Mouse (Mus musculus): ENCODE measurements around the gene Ttc30a1. TPM values are rescaled to one million over a fixed set of nuclear protein-coding genes. Genes with fewer than 3 reads are reported as not detected.
"Not testable (repeated sequence)": the region's sequence is repeated elsewhere in the genome, so short reads cannot be mapped to it uniquely, and the experiment has no call there.

Gene Ttc30a1
- polyA plus RNA-seq, 2 experiments, result 1.0 to 1.4 TPM

DNA sequence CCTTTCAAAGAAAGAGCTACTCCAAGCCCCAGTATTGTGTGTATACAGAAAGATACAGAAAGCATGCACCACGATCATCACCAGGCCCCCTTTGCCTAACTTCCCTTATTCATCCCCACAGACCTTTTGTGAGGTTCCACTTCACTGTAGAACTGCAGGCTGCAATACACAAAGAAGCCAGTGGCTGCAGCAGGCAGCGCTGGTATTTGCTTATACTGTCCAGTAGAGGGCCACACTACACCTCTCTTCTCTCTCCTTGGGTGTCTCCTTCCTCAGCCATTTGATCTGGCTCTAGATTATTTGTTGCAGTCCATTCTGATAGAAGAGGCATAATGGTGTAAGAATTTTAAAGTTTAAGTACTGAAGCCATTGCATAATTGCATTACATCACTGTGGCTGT, 3.4 kb upstream of the Ttc30a1 start:
- TF ChIP-seq CTCF (IDR thresholded peaks at IDR 0.05; ENCODE audit: low read depth) (peak; percentile 87), EP300 (IDR thresholded peaks at IDR 0.05; ENCODE audit: low read depth) (no peak)

GRCm38 (mm10) chr2:75983847-75984246, 2.1 kb upstream of the Ttc30a1 start:
- H3K27me3 ChIP-seq (ENCODE audit: control insufficient read depth, insufficient read depth, low read length), result no peaks in the 10 kb centered on the region
- TF ChIP-seq EP300 (IDR thresholded peaks at IDR 0.05; ENCODE audit: low read depth) (no peak), CTCF (IDR thresholded peaks at IDR 0.05; ENCODE audit: low read depth) (no peak)
- no peak overlapping the region for H3K27ac ChIP-seq
- H3K9me3 ChIP-seq (ENCODE audit: control insufficient read depth, low read length), result no peaks in the 10 kb centered on the region
- no peak overlapping the region for H3K4me3 ChIP-seq (ENCODE audit: insufficient read depth in 1 of 2, low read depth in 2 of 2, low read length in 2 of 2)
- no peak overlapping the region for H3K9ac ChIP-seq (replicated peaks)
- DNase-seq (ENCODE audit: low read depth in 3 of 3, low spot score in 3 of 3), result no peak
- H3K4me1 ChIP-seq (replicated peaks; ENCODE audit: control insufficient read depth in 2 of 2, insufficient read depth in 2 of 2, low read length in 1 of 2), result no peaks in the 10 kb centered on the region
- H3K4me2 ChIP-seq (ENCODE audit: low read depth), result no peak overlapping the region
- ATAC-seq (ENCODE audit: insufficient read depth), result no peak
- no peaks in the 10 kb centered on the region for H3K36me3 ChIP-seq (replicated peaks; ENCODE audit: control insufficient read depth, insufficient read depth, low read depth)
- WGBS (ENCODE audit: insufficient replicate concordance), result 63% methylated on average over 3 of the region's 3 CpGs

More for the DNA sequence above, 3.4 kb upstream of the Ttc30a1 start:
- ATAC-seq (ENCODE audit: insufficient read depth) (no peak), DNase-seq (ENCODE audit: low read depth in 3 of 3, low spot score in 3 of 3) (no peak)
- Histone ChIP-seq H3K4me2 (ENCODE audit: low read depth) (no peak overlapping the region), H3K4me3 (ENCODE audit: insufficient read depth in 1 of 2, low read depth in 2 of 2, low read length in 2 of 2) (no peak overlapping the region), H3K27ac (no peak overlapping the region), H3K9ac (replicated peaks) (no peak overlapping the region), H3K27me3 (ENCODE audit: control insufficient read depth, insufficient read depth, low read length) (no peaks in the 10 kb centered on the region; the same call in 1 of the 2 replicates), H3K4me1 (replicated peaks; ENCODE audit: control insufficient read depth in 2 of 2, insufficient read depth in 2 of 2, low read length in 1 of 2) (no peaks in the 10 kb centered on the region), H3K36me3 (replicated peaks; ENCODE audit: control insufficient read depth, insufficient read depth, low read depth) (no peaks in the 10 kb centered on the region), H3K9me3 (ENCODE audit: control insufficient read depth, low read length) (no peaks in the 10 kb centered on the region)
- WGBS (ENCODE audit: insufficient replicate concordance), result 0% methylated on average over 2 of the region's 2 CpGs

DNA sequence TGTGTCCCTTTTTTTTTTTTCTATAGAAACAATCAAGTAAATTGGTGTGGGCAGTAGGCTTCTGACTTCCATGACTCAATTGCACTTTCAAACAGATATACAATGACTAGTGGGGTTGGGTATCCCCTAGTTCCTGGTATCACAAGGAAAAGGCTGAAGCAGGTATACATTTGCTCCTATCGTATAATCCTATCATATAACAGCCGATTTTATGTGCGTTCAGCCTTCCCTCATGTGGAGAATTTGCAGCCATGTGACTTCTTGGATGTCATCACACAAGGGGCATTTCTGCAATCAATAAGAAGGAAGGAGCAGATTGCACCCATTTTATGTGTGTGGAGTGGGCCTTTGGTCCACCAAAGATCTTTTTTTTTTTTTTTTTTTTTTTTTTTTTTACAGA, 1.3 kb upstream of the Ttc30a1 start:
- Histone ChIP-seq H3K36me3 (replicated peaks; ENCODE audit: control insufficient read depth, insufficient read depth, low read depth) (no peaks in the 10 kb centered on the region), H3K4me3 (ENCODE audit: insufficient read depth in 1 of 2, low read depth in 2 of 2, low read length in 2 of 2) (no peak overlapping the region), H3K9ac (replicated peaks) (no peak overlapping the region), H3K9me3 (ENCODE audit: control insufficient read depth, low read length) (no peaks in the 10 kb centered on the region), H3K4me1 (replicated peaks; ENCODE audit: control insufficient read depth in 2 of 2, insufficient read depth in 2 of 2, low read length in 1 of 2) (no peaks in the 10 kb centered on the region), H3K27me3 (ENCODE audit: control insufficient read depth, insufficient read depth, low read length) (no peaks in the 10 kb centered on the region), H3K27ac (no peak overlapping the region), H3K4me2 (ENCODE audit: low read depth) (no peak overlapping the region)
- DNase-seq (ENCODE audit: low read depth in 3 of 3, low spot score in 3 of 3) (no peak), ATAC-seq (ENCODE audit: insufficient read depth) (no peak)
- 83% methylated on average over 3 of the region's 3 CpGs for WGBS (ENCODE audit: insufficient replicate concordance)
- TF ChIP-seq CTCF (IDR thresholded peaks at IDR 0.05; ENCODE audit: low read depth) (no peak), EP300 (IDR thresholded peaks at IDR 0.05; ENCODE audit: low read depth) (no peak)

DNA sequence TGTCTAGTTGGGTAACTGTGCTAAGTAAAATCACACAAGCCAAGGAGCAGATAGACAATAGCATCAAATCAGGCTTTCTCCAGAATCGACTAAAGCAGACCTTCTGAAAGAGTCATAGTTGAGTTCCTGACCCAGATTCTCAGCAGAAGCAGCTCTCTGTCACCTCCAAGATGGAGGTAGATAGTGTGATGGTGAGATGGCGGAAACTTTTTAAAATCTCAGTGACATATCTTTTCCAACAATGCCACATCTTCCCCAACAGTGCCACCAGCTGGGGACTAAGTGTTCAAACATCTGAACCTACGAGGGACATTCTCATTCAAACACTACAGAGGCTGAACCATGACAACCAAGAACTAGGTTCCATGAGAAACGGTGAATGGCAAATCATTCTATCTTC, 859 bp upstream of the Ttc30a1 start:
- WGBS (ENCODE audit: insufficient replicate concordance), result 72% methylated on average over 4 of the region's 4 CpGs
- no peaks in the 10 kb centered on the region for H3K27me3 ChIP-seq (ENCODE audit: control insufficient read depth, insufficient read depth, low read length)
- no peaks in the 10 kb centered on the region for H3K9me3 ChIP-seq (ENCODE audit: control insufficient read depth, low read length)
- H3K4me3 ChIP-seq (ENCODE audit: insufficient read depth in 1 of 2, low read depth in 2 of 2, low read length in 2 of 2), result no peak overlapping the region
- no peaks in the 10 kb centered on the region for H3K4me1 ChIP-seq (replicated peaks; ENCODE audit: control insufficient read depth in 2 of 2, insufficient read depth in 2 of 2, low read length in 1 of 2)
- no peaks in the 10 kb centered on the region for H3K36me3 ChIP-seq (replicated peaks; ENCODE audit: control insufficient read depth, insufficient read depth, low read depth)
- ATAC-seq (ENCODE audit: insufficient read depth), result no peak
- no peak overlapping the region for H3K27ac ChIP-seq
- H3K9ac ChIP-seq (replicated peaks), result no peak overlapping the region
- no peak for DNase-seq (ENCODE audit: low read depth in 3 of 3, low spot score in 3 of 3)
- no peak overlapping the region for H3K4me2 ChIP-seq (ENCODE audit: low read depth)
- TF ChIP-seq EP300 (IDR thresholded peaks at IDR 0.05; ENCODE audit: low read depth), result no peak
- no peak for TF ChIP-seq CTCF (IDR thresholded peaks at IDR 0.05; ENCODE audit: low read depth)

GRCm38 (mm10) chr2:75980933-75981439, 781 bp downstream of the Ttc30a1 start:
- not testable (repeated sequence) for H3K36me3 ChIP-seq (replicated peaks; ENCODE audit: control insufficient read depth, insufficient read depth, low read depth); H3K9me3 ChIP-seq (ENCODE audit: control insufficient read depth, low read length); H3K27ac ChIP-seq; H3K27me3 ChIP-seq (ENCODE audit: control insufficient read depth, insufficient read depth, low read length); H3K4me1 ChIP-seq (replicated peaks; ENCODE audit: control insufficient read depth in 2 of 2, insufficient read depth in 2 of 2, low read length in 1 of 2); H3K9ac ChIP-seq (replicated peaks); DNase-seq (ENCODE audit: low read depth in 3 of 3, low spot score in 3 of 3)
- peak overlapping the region; percentile 52 to 78; a peak in 3 of 4 replicates for H3K4me3 ChIP-seq (ENCODE audit: insufficient read depth in 1 of 2, low read depth in 2 of 2, low read length in 2 of 2)
- 0 out of 2 replicates have a peak, but pooled peaks have one; percentile 2 for ATAC-seq (ENCODE audit: insufficient read depth)
- H3K4me2 ChIP-seq (ENCODE audit: low read depth), result peak overlapping the region; percentile 71; the same call in 1 of the 2 replicates
- 82% methylated on average over 13 of the region's 13 CpGs for WGBS (ENCODE audit: insufficient replicate concordance)

- H3K9me3 ChIP-seq (ENCODE audit: control insufficient read depth, low read length); DNase-seq (ENCODE audit: low read depth in 3 of 3, low spot score in 3 of 3); ATAC-seq (ENCODE audit: insufficient read depth); H3K4me3 ChIP-seq (ENCODE audit: insufficient read depth in 1 of 2, low read depth in 2 of 2, low read length in 2 of 2); H3K4me1 ChIP-seq (replicated peaks; ENCODE audit: control insufficient read depth in 2 of 2, insufficient read depth in 2 of 2, low read length in 1 of 2); H3K27me3 ChIP-seq (ENCODE audit: control insufficient read depth, insufficient read depth, low read length); H3K36me3 ChIP-seq (replicated peaks; ENCODE audit: control insufficient read depth, insufficient read depth, low read depth); H3K27ac ChIP-seq; H3K9ac ChIP-seq (replicated peaks); H3K4me2 ChIP-seq (ENCODE audit: low read depth): not testable (repeated sequence)
- 40% methylated on average over 20 of the region's 24 CpGs for WGBS (ENCODE audit: insufficient replicate concordance)
These were observed 3.9 kb downstream of the Ttc30a1 start, which contains the start of gene Ttc30a2 for GRCm38 (mm10) chr2:75977752-75978368. TSS of gene Ttc30a2 (minus strand) at chr2:75978170.

- 70% methylated on average over 2 of the region's 2 CpGs for WGBS (ENCODE audit: insufficient replicate concordance)
- H3K36me3 ChIP-seq (replicated peaks; ENCODE audit: control insufficient read depth, insufficient read depth, low read depth); H3K9me3 ChIP-seq (ENCODE audit: control insufficient read depth, low read length); H3K9ac ChIP-seq (replicated peaks); H3K4me2 ChIP-seq (ENCODE audit: low read depth); H3K4me1 ChIP-seq (replicated peaks; ENCODE audit: control insufficient read depth in 2 of 2, insufficient read depth in 2 of 2, low read length in 1 of 2); H3K4me3 ChIP-seq (ENCODE audit: insufficient read depth in 1 of 2, low read depth in 2 of 2, low read length in 2 of 2); H3K27ac ChIP-seq; DNase-seq (ENCODE audit: low read depth in 3 of 3, low spot score in 3 of 3); H3K27me3 ChIP-seq (ENCODE audit: control insufficient read depth, insufficient read depth, low read length); ATAC-seq (ENCODE audit: insufficient read depth): not testable (repeated sequence)
These were observed 5.7 kb downstream of the Ttc30a1 start for GRCm38 (mm10) chr2:75976070-75976469.

Measured in liver, embryonic 14.5 days (tissue).